Mouse (Mus musculus) urinary bladder, postnatal 14 days (tissue): ENCODE measurements around the gene Lin7a.

Experiments
- DNase-seq: peaks from one replicate; pipeline ENCODE4 v3.0.0; 2021; ENCODE audit warnings: low spot score

Lin7a gene

GRCm38 (mm10) chr10:107323865-107324264 is 52.4 kb downstream of the Lin7a start:
- DNase-seq = no peak

DNA sequence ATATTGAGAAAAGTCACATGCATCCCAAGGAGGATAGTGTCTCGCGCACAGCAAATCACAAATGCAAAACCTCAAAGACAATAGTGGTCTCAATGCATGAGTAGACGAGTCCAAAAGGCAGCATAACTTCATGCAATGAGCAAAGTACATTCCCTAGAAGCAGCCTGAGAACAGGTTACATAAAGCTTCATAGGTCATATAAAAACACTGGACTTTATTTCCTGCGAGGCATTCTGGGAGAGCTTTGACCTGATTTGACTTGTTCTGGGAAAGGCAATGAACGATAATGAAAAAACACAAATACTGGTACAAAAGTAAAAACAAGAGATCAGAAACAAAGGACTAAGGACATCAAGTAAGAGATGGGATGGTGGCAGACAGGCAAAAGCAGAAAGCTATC is 54.1 kb downstream of the Lin7a start:
- no peak for DNase-seq

DNA sequence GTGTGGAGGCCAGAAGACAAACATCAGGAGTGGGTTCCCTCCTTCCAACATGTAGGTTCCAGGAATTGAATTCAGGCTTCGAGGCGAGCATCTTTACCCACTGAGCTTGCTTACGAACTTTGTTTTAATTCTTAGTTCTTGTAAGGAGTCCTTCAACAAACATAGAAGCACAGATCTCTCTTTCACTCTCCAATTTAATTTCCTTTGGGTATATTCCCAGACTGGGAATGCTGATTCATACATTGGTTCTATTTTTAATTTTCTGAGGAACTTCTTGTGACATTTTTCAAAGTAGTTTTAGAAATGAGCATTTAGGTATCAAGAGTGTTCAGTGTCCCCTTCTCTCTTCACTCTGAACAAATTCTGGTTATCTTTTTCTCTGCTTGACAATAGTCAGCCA is 68.0 kb downstream of the Lin7a start:
- no peak for DNase-seq

DNA sequence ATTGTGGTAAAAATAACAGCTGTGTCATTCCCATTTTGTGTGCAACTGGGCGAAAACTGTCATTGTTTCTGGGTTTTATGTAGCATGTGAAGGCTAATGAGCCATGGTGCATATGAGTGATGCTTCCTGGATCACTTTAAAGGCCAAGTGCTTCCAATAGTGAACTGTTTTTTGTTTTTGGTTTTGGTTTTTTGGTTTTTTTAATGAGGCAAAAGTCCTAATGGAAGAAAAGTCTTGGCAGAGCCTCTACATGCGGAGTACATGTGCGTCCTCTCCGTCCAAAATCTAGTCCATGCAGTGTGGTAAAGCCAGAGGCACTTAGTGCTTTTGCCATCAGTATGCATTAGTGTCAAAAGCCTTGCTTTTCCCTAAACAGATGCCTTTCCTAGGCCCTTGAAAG is 69.7 kb downstream of the Lin7a start:
- DNase-seq = no peak

DNA sequence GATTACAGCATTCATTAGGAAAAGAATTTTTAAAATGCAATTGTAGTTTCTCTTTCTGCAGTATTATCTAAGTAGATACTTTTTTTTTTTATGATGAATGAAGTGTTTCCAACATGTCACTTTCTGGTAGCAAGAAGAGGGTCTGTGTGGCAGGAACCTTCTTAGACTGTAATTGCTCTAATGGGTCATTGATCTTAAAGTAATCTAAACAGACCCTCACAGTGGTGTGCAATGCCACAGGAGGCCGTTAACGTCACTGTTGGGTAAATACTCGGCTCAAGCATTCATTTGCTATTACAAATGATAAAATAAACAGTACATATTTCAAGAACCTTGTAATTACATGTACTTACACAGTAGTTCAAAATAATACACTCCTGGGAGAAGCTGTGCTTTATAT is 72.7 kb downstream of the Lin7a start:
- DNase-seq = no peak

- DNase-seq = no peak
Measured at GRCm38 (mm10) chr10:107347842-107348241, 76.4 kb downstream of the Lin7a start.

DNA sequence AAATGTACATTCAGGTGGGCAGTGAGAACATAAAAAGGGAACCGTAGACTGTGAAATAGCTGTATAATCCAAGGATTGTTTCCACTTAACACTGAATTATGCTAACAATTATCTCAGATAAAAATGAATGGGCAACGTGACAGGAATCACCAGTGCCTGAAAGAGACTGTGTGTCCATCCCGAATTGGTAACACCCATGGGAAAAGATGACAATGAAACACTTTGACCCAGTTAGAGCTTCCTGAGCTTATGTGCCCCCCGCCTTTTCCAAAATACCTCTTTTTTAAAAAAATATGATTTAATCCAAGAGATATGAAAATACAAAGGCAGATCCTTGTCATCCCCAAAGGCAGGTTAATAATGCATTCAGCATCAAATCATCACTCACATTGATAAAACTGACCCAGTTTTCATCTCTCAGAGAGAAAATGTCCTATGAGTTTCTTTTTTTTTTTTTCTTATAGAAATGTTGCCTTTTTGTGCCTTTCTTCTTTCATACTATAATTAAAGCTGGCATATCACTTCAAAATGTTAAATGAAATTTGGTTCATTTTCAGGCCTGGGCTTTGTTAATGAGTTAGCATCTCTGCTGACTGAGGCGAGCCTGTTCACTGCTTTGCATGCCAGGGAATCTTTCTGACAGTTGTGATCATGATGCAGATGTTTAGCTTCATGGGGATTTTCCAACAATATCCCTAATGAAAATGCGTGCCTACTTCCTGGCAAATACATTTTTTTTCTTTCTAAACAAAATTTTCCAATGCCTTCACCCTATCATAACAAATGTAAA is 80.4 kb downstream of the Lin7a start:
- DNase-seq = no peak

DNA sequence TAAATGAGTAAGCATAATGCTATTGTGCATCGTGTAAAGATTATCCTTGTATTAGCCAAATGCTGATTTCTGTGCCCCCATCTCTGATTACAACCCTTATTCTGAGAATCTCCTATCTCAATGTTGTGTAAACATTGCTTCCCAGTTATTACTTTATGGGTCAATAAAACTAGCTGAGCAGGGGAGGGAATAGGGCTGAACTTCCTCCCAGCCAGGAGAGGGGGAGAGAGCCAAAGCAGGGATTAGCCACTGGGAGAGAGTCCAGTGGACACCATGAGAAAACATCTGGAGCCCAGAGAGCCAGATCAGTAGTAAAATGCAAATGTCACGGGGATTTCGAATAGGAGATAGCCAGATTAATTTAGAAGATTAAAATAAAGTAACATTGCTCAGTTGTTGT is 82.0 kb downstream of the Lin7a start:
- peak; percentile 34 for DNase-seq

DNA sequence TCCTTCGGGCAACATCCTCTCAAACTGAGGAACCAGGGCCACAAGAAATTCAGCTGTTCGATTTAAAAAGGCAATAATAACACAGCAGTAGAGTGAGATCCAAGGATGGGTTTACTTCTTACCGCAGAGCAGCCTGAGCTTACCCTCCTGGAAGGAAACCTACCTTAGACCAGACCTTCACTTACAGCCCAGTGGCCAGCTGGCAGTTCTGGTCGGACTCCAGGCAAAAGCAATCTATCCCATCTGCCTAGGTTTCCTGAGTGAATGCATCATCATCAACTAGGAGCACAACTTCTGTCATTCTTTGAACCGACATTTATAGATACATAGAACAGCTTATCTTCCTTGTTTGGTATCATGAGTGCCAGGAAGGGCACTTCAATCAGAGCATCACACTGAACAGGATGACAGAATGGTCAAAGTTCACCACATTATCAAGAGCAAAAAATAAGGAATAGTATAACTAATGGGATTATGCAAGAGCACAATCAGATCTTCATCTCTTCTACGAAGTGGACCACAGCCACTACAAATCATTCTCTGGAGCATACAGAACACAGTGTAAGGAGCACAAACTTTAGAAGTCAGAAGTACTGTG is 87.1 kb downstream of the Lin7a start:
- no peak for DNase-seq

DNA sequence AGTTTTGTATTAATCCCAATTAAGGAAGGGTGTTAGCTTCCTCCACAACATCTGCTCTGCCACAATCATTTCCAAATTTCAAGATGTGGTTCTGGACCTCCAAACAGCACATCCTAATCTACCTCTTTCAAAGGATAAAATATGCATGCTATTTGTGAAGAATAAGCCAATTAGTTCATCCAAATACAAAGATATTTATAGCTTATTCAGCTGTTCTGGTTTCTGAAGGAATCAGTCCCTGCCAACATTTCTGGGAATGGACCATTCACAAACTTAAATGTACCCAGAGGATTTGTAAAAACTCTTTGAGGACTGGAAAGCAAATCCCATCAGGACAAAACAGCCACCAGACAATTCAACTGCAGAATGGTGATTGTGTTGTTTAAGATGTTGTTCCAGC is 87.8 kb downstream of the Lin7a start:
- no peak for DNase-seq

- DNase-seq = no peak
Measured at GRCm38 (mm10) chr10:107361546-107361945, 90.1 kb downstream of the Lin7a start.

GRCm38 (mm10) chr10:107362026-107362425 is 90.5 kb downstream of the Lin7a start:
- DNase-seq = no peak

DNA sequence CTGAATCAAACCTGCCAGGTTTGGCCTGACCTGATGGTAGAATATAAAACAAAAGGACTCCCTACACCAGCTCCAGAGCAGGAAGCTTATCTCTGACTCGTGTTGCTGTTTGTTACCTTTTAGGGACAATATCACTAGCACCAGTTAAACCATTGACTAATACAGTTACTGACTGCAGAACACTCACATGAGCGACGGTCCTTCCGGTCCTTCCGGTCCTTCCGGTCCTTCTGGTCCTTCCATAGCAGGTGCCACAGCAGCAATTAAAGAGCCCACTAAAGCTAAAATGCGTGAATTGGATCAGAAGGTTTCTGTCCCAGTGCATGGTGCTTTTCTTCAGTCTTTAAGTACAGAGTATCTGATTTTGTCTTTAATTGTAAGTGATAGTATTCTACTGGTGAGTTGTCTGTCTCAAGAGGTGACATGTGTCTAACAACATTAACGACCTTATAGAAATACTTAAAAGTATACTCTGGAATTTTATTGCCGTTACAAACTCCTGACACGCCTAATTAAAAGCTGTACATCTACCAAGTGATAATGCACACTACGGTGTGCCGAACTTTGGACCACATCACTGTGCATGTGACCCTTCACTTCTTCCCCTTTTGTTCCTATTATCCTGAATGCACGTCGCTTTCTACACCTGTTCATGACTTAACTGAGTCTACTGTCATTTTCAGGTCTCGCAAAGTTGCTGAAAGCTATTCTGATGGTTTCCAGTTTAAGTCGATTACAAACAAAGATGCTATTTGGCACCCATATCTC is 91.7 kb downstream of the Lin7a start:
- DNase-seq = peak; percentile 9

DNA sequence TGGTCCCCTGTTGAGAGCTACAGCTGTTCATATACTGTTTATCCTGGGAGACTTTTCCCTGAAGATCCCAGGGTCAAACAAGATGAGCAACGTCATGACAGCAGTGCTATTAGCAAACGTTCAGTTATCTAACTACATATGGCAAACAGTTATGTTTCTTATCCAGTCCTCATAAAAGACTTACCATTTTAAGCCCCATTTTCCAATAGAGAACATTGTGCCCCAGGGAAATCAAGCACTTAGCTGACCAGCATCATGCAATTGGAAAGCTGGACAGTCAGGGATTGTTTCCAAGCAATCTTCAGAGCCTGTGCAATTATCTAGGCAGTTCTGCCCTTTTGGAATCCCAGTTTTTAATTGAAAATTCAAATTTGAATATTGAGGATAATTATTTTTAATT is 105.7 kb downstream of the Lin7a start:
- DNase-seq = no peak

DNA sequence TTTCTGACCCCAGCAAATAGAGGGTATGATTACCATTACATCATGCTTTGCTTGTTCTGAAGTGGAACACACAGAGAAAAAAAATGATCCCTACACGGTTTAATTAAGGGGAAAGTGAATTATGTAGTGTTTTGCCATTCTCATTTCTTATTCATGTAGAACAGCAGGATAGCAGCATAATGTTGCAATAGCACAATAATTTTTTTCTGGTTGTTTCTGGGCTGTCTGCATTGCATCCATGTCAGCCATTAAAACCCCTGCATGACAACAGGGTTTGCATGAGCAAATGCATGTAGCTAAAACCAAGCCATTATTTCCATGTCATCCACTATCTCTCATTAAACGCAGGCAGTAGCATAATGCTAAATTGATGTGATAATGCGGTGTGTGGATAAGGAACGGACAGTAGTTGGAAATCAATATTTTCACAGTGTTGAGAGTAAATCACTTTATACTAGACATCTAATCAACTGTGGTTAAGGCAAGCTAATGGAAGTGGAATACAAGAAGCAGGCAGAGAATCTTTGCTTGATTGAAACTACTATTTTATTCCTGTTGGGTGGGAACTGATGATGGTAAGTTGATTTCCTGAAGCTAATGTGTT is 109.8 kb downstream of the Lin7a start:
- DNase-seq = no peak

- no peak for DNase-seq
Measured at GRCm38 (mm10) chr10:107383825-107384224, 112.3 kb downstream of the Lin7a start.

- peak; percentile 31 for DNase-seq
Measured at GRCm38 (mm10) chr10:107389505-107389904, 118.0 kb downstream of the Lin7a start.

DNA sequence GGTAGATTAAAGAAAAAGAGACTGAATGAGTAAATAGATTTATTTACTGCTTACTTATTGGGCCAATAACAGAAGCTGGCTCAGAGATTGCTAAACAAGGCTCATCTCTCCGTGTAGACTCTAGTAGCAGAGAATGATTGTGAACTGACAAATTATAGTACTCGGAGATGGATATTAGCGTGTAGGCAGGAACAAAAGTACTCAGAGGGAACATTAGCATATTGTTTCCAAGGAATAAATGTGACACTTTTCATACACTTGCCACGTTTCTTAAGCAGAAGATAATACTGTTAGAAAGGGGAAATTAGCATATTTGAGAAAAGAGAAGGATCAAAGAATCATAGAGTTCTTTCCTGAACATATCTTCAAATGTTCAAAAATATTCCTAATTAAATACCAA is 133.9 kb downstream of the Lin7a start:
- DNase-seq = no peak

- no peak for DNase-seq
Measured at GRCm38 (mm10) chr10:107418306-107418705, 146.8 kb downstream of the Lin7a start.

DNA sequence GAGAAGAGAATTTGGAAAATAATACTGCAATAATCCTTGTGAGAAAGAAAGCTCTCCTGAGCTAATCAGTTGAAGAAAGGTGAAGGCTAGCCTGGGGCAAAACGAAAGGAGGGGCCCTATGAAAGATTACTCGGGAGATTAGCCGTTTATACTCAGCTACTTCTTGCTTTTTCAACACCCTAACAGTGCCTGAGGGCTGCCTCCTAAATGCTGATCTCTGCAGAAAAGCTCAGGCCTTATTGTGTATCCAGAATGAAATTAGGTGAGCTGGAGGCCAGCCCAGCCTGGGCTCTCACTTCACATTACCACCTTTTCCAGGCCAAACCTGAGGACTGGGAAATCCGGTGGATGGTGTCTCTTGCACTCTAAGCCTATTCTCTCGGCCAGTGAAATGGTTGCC is 165.5 kb downstream of the Lin7a start:
- DNase-seq = no peak

- DNase-seq = peak; percentile 24
Measured at GRCm38 (mm10) chr10:107442781-107443180, 171.3 kb downstream of the Lin7a start.

DNA sequence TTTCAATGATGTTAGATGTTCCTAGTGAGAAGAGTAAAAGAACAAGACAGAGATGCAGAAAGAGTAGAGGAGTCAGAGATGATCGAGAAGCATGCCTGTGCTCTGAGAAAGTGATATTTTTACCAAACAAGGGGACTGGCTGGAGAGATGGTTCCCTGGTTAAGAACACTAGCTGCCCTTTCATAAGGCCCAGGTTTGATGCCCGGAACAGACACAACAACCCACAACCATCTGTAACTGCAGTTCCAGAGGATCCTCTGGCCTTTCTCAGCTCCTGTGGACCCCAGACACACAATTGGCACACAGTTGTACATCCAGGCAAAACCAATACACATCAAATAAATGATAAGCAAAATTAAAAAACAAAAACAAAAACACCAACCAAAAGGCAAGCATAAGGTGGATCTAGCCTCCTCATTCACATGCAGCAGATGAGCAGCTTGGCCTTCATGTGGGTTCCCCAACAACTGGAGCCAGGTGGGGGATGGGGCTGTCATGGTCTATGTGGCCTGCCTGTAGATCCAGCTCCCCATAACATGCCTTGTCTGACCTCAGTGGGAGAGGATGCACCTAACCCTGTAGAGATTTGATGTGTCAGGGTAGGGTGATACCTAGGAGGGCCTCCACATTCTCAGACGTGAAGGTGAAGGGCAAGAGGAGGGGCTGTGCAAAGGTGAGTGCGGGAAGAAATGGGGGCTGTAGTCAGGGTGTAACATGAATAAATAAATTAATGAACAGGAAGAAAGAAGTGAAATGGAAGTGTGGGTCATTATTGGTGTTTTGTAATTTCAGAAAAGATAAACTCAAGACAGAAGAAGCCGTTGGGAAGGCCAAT is 178.2 kb downstream of the Lin7a start:
- no peak for DNase-seq
